Mouse (Mus musculus) ES-Bruce4 (cell line): ENCODE measurements at regions not wholly inside any gene's neighbourhood (a gene's known extent, or its start where the extent isn't known, plus 50 kb on each side); places are given as distances from the start of the nearest gene placed in this dataset.

Source experiments
- H3K27ac ChIP-seq: 2 replicates; pipeline ENCODE4 v1.5.1; 2012; ENCODE audit warnings: low read length, inconsistent platforms; ENCODE audit not compliant: insufficient read depth
- H3K27me3 ChIP-seq: 2 replicates; pipeline ENCODE4 v1.6.1; 2012; ENCODE audit warnings: mild to moderate bottlenecking, low read length, inconsistent platforms; ENCODE audit not compliant: control insufficient read depth, poor library complexity, insufficient read depth, severe bottlenecking
- H3K36me3 ChIP-seq: 2 replicates; pipeline ENCODE4 v1.6.1; 2012; ENCODE audit warnings: inconsistent platforms, mild to moderate bottlenecking, low read length, moderate library complexity; ENCODE audit not compliant: control insufficient read depth, poor library complexity, insufficient read depth, severe bottlenecking
- H3K4me1 ChIP-seq: one replicate; pipeline ENCODE4 v1.8.1; 2011; ENCODE audit warnings: low read length; ENCODE audit not compliant: control insufficient read depth, insufficient read depth
- H3K4me3 ChIP-seq: 2 replicates; pipeline ENCODE4 v1.5.1; 2011; ENCODE audit warnings: low read depth, mild to moderate bottlenecking, low read length
- H3K9ac ChIP-seq: 2 replicates; pipeline ENCODE4 v1.6.1; 2012; ENCODE audit warnings: low read depth, mild to moderate bottlenecking, inconsistent platforms; ENCODE audit not compliant: poor library complexity, severe bottlenecking
- H3K9me3 ChIP-seq: replicated peaks from 2 replicates; pipeline ENCODE4 v1.6.1; 2012; ENCODE audit warnings: mild to moderate bottlenecking, low read length, inconsistent platforms; ENCODE audit not compliant: control insufficient read depth, poor library complexity, insufficient read depth, severe bottlenecking
- CTCF ChIP-seq: IDR thresholded peaks from one replicate; pipeline ENCODE4 v1.8.1; 2011; ENCODE audit warnings: low read depth, low read length
- EP300 ChIP-seq: IDR thresholded peaks from 2 replicates; pipeline ENCODE4 v1.6.1; 2011; ENCODE audit warnings: low read depth, low read length; ENCODE audit not compliant: insufficient read depth
- POLR2A ChIP-seq: IDR thresholded peaks from one replicate; pipeline ENCODE4 v1.8.1; 2011; ENCODE audit warnings: low read length; ENCODE audit not compliant: insufficient read depth

DNA sequence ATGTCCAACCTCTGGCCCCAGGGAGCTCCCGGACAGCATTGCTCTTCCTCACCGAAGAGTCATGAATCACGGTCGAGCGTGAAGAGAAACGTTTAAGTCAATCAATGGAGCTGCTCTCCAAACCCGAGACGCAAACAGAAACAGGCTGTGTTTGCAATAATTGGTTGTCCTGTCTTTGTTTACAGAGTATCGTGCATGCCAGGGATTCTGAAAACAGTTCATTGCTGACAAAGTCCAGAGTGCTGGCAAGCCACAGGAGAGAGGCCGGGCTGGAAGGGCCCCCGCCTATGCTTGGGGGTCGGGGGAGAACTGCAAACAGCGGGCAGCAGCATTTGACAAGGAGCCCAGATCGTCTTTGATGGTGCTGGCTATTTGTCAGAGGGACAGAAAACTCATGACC is 292.4 kb upstream of the Rpl38 start:
- H3K9me3 ChIP-seq: no peaks in the 10 kb centered on the region
- TF ChIP-seq CTCF (no peak), POLR2A (no peak), EP300 (no peak)
- no peaks in the 10 kb centered on the region for H3K27me3 ChIP-seq
- no peak overlapping the region for H3K4me3 ChIP-seq
- no peaks in the 10 kb centered on the region for H3K4me1 ChIP-seq
- H3K9ac ChIP-seq: no peak overlapping the region
- no peaks in the 10 kb centered on the region for H3K36me3 ChIP-seq
- H3K27ac ChIP-seq: no peak overlapping the region

DNA sequence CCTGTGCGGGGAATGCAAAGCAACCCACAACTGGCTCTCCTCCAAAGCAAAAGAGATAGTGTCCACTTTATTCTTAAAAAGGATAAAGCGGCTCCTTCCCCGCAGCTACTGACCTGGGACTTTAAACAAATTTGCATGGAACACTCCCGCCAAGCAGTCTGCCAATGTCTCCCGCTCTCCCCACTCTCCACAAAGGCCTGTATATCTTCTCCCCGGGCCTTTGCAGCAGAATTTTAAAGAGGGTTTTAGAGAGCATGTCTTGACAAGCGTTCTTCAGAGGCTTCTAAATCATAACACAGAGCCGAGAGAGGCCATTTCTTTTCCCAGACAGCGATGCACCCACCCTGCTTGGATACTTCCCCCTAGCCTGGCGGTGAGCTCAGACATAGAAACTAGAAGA is 297.6 kb upstream of the Rpl38 start:
- Histone ChIP-seq H3K9ac (no peak overlapping the region), H3K27me3 (no peaks in the 10 kb centered on the region), H3K4me1 (no peaks in the 10 kb centered on the region), H3K4me3 (no peak overlapping the region), H3K27ac (no peak overlapping the region), H3K36me3 (no peaks in the 10 kb centered on the region), H3K9me3 (no peaks in the 10 kb centered on the region)
- TF ChIP-seq POLR2A (no peak), EP300 (no peak), CTCF (no peak)

DNA sequence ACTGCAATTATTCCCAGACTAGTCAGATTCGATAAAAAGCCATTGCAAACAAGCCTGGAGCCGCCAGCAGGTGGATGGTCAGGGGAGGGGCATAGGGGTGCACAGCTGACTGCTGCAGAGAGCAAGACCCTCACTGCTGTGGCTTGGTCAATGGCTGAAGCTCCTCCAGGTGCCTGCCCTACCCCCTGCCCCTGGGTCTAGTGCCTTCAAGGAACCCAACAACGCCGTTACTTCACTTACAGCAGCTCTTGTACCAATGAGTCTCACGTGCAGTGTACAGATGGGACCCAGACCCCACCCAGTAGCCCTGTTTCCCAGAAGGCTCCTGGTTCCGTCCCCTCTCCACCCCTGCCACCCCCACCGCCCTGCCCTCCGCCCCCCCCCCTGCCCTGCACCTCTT is 300.5 kb upstream of the Rpl38 start:
- H3K36me3 ChIP-seq: no peaks in the 10 kb centered on the region
- H3K27ac ChIP-seq: no peak overlapping the region
- no peaks in the 10 kb centered on the region for H3K27me3 ChIP-seq
- no peaks in the 10 kb centered on the region for H3K9me3 ChIP-seq
- H3K4me3 ChIP-seq: no peak overlapping the region
- no peak overlapping the region for H3K9ac ChIP-seq
- TF ChIP-seq EP300 (no peak), POLR2A (no peak), CTCF (no peak)
- no peaks in the 10 kb centered on the region for H3K4me1 ChIP-seq

DNA sequence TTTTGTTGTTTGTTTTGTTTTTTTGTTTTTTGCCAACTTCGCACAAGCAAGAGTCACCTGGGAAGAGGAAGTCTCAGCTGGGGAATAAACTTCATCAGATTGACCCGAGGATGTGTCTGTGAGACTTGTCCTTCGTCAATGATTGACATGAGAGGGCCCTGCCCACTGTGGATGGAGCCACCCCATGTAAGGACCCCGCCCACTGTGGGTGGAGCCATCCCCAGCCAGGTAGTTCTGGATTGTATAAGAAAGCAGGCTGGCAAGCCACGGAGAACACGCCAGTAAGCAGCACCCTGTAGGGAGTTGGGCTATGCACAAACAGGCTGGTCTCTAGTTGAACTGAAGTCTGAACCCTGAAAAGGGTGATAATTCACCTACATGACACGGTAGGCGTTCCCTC is 294.1 kb upstream of the Sdk2 start:
- Histone ChIP-seq H3K4me3 (no peak overlapping the region), H3K27ac (no peak overlapping the region), H3K9me3 (no peaks in the 10 kb centered on the region; the same call in 1 of the 2 replicates), H3K4me1 (no peaks in the 10 kb centered on the region), H3K36me3 (no peaks in the 10 kb centered on the region), H3K27me3 (no peaks in the 10 kb centered on the region), H3K9ac (no peak overlapping the region)
- TF ChIP-seq CTCF (no peak), POLR2A (no peak), EP300 (no peak)

DNA sequence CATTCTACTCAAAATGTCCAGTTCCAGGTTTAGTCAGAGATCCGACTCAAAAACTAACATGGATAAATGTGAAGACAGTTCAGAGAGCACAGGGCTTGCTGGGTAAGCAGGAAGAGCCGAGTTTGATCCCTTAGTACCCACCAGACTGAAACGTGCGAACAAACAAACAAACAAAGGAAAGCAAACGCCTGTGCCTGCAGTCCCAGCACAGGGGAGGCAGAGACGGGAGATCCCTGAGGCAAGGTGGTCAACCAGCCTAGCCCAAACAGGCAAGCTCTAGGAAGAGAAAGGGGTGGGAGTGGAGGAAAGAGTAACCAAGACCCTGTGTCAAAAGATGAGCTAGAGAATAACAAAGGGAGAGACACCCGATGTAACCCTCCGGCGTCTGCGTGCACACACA is 293.5 kb upstream of the Sdk2 start:
- no peaks in the 10 kb centered on the region; the same call in 1 of the 2 replicates for H3K9me3 ChIP-seq
- TF ChIP-seq EP300 (no peak), POLR2A (no peak), CTCF (no peak)
- no peaks in the 10 kb centered on the region for H3K36me3 ChIP-seq
- H3K9ac ChIP-seq: no peak overlapping the region
- no peak overlapping the region for H3K27ac ChIP-seq
- no peaks in the 10 kb centered on the region for H3K4me1 ChIP-seq
- H3K4me3 ChIP-seq: no peak overlapping the region
- H3K27me3 ChIP-seq: no peaks in the 10 kb centered on the region

DNA sequence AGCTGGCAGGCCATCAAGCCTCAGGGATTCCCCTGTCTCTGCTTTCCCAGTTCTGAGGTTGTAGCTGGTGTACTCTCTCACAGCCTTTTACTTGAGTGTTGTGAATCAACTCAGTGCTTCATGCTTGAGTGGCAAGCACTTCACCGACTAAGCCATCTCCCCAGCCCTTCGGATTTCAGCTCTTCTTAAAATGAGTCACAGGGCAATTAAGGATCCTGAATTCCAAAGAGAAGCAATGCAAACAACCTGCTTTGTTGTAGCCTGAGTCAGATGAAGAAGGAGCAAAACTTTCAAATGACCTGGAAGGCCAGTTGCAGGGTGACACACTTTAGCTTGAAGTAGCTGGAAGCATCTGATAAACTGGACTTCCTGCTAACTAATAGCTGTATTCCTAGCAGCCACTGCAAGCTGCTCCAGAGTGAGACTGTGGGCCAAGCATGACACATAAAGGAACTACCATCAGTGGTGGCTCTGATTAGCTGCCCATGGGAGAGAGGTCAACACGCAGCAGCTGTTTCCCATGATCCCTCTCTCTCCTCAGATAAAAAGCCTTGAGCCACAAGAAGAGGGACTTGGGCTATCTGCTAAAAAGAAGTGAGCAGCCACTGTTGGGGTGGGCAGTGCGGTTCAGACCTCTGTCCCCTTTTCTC is 285.4 kb upstream of the Sdk2 start:
- no peak for TF ChIP-seq POLR2A
- no peak for TF ChIP-seq EP300
- TF ChIP-seq CTCF: no peak
- H3K36me3 ChIP-seq: no peaks in the 10 kb centered on the region
- H3K9ac ChIP-seq: no peak overlapping the region
- H3K4me3 ChIP-seq: no peak overlapping the region
- no peaks in the 10 kb centered on the region for H3K4me1 ChIP-seq
- H3K27ac ChIP-seq: no peak overlapping the region
- H3K9me3 ChIP-seq: no peaks in the 10 kb centered on the region
- no peaks in the 10 kb centered on the region for H3K27me3 ChIP-seq
